Mouse (Mus musculus) erythroblast, embryonic 14.5 days (primary cell): ENCODE measurements around the gene Hunk.

Source experiments
- GATA1 ChIP-seq: IDR thresholded peaks from 2 replicates; pipeline ENCODE4 v1.6.1; 2012; ENCODE audit warnings: low read length, inconsistent platforms, mixed read lengths
- TAL1 ChIP-seq: IDR thresholded peaks from 3 replicates; pipeline ENCODE4 v1.6.1; 2012; ENCODE audit warnings: low read length, inconsistent platforms, mixed read lengths

GRCm38 (mm10) chr16:90505252-90505651 lies 119.4 kb downstream of the Hunk start:
- TF ChIP-seq GATA1 (no peak), TAL1 (no peak)
